Mouse (Mus musculus): Measurements from ENCODE around the gene Map7d1. TPM values are rescaled to one million over a fixed set of nuclear protein-coding genes. Genes with fewer than 3 reads are reported as not detected.

The Map7d1 gene
- polyA plus RNA-seq, 1 experiment from 2014 or later, result 63.2 TPM

GRCm38 (mm10) chr4:126201514-126202302 lies 54.4 kb downstream of the Map7d1 start:
- Histone ChIP-seq H3K4me3 (peak overlapping the region; percentile 81), H3K27ac (peak overlapping the region; percentile 97), H3K36me3 (peaks cover 33% of the 10 kb centered on the region), H3K27me3 (ENCODE audit: low read depth, poor library complexity, severe bottlenecking) (no peaks in the 10 kb centered on the region), H3K9me3 (replicated peaks) (no peaks in the 10 kb centered on the region), H3K4me1 (peaks cover 37% of the 10 kb centered on the region)
- DNase-seq (ENCODE audit: low spot score), result peak; percentile 56
- WGBS, result under 1% methylated on average over 28 of the region's 28 CpGs

- Histone ChIP-seq H3K4me3 (peak overlapping the region; percentile 81), H3K27ac (no peak overlapping the region), H3K27me3 (ENCODE audit: low read depth, poor library complexity, severe bottlenecking) (no peaks in the 10 kb centered on the region), H3K36me3 (peaks cover 43% of the 10 kb centered on the region), H3K4me1 (peaks cover 37% of the 10 kb centered on the region), H3K9me3 (replicated peaks) (no peaks in the 10 kb centered on the region)
- no peak for DNase-seq (ENCODE audit: low spot score)
- 71% methylated on average over 2 of the region's 2 CpGs for WGBS
Observed at GRCm38 (mm10) chr4:126200656-126201055, 55.5 kb downstream of the Map7d1 start.

- H3K9me3 ChIP-seq (replicated peaks), result no peaks in the 10 kb centered on the region
- 83% methylated on average over 1 of the region's 1 CpGs for WGBS
- no peak for DNase-seq (ENCODE audit: low spot score)
- peaks cover 37% of the 10 kb centered on the region for H3K4me1 ChIP-seq
- peaks cover 48% of the 10 kb centered on the region for H3K36me3 ChIP-seq
- no peaks in the 10 kb centered on the region for H3K27me3 ChIP-seq (ENCODE audit: low read depth, poor library complexity, severe bottlenecking)
- H3K4me3 ChIP-seq, result peak overlapping the region; percentile 81
- H3K27ac ChIP-seq, result no peak overlapping the region
Observed at GRCm38 (mm10) chr4:126200036-126200435, 56.1 kb downstream of the Map7d1 start.

- H3K9me3 ChIP-seq (replicated peaks), result no peaks in the 10 kb centered on the region
- peaks cover 53% of the 10 kb centered on the region for H3K36me3 ChIP-seq
- 92% methylated on average over 6 of the region's 6 CpGs for WGBS
- H3K27ac ChIP-seq, result no peak overlapping the region
- H3K27me3 ChIP-seq (ENCODE audit: low read depth, poor library complexity, severe bottlenecking), result no peaks in the 10 kb centered on the region
- H3K4me3 ChIP-seq, result no peak overlapping the region
- H3K4me1 ChIP-seq, result peaks cover 37% of the 10 kb centered on the region
- no peak for DNase-seq (ENCODE audit: low spot score)
Observed at GRCm38 (mm10) chr4:126199556-126199955, 56.6 kb downstream of the Map7d1 start.

- 93% methylated on average over 3 of the region's 3 CpGs for WGBS
- Histone ChIP-seq H3K4me3 (no peak overlapping the region), H3K27me3 (ENCODE audit: low read depth, poor library complexity, severe bottlenecking) (no peaks in the 10 kb centered on the region), H3K9me3 (replicated peaks) (no peaks in the 10 kb centered on the region), H3K36me3 (peaks cover 74% of the 10 kb centered on the region), H3K4me1 (peaks cover 17% of the 10 kb centered on the region), H3K27ac (no peak overlapping the region)
- DNase-seq (ENCODE audit: low spot score), result no peak
Observed at GRCm38 (mm10) chr4:126197485-126197884, 58.7 kb downstream of the Map7d1 start.

- 95% methylated on average over 4 of the region's 4 CpGs for WGBS
- Histone ChIP-seq H3K27ac (no peak overlapping the region), H3K27me3 (ENCODE audit: low read depth, poor library complexity, severe bottlenecking) (no peaks in the 10 kb centered on the region), H3K4me1 (peaks cover 4% of the 10 kb centered on the region; the same call in 1 of the 2 replicates), H3K4me3 (no peak overlapping the region), H3K9me3 (replicated peaks) (no peaks in the 10 kb centered on the region), H3K36me3 (peaks cover 90% of the 10 kb centered on the region)
- no peak for DNase-seq (ENCODE audit: low spot score)
Observed at GRCm38 (mm10) chr4:126194916-126195315, 61.2 kb downstream of the Map7d1 start.

GRCm38 (mm10) chr4:126194216-126194615 lies 61.9 kb downstream of the Map7d1 start:
- Histone ChIP-seq H3K4me3 (no peak overlapping the region), H3K9me3 (replicated peaks) (no peaks in the 10 kb centered on the region), H3K27ac (no peak overlapping the region), H3K36me3 (peaks cover 90% of the 10 kb centered on the region), H3K4me1 (no peaks in the 10 kb centered on the region), H3K27me3 (ENCODE audit: low read depth, poor library complexity, severe bottlenecking) (no peaks in the 10 kb centered on the region)
- no peak for DNase-seq (ENCODE audit: low spot score)

- H3K4me1 ChIP-seq, result 0 out of 2 replicates have a peak, but pooled peaks cover 4% of the 10 kb centered on the region
- no peaks in the 10 kb centered on the region for H3K9me3 ChIP-seq (replicated peaks)
- H3K27ac ChIP-seq, result no peak overlapping the region
- H3K36me3 ChIP-seq, result peaks cover 95% of the 10 kb centered on the region
- 95% methylated on average over 2 of the region's 2 CpGs for WGBS
- DNase-seq (ENCODE audit: low spot score), result no peak
- no peaks in the 10 kb centered on the region for H3K27me3 ChIP-seq (ENCODE audit: low read depth, poor library complexity, severe bottlenecking)
- H3K4me3 ChIP-seq, result no peak overlapping the region
Observed at GRCm38 (mm10) chr4:126190636-126191035, 65.5 kb downstream of the Map7d1 start.

GRCm38 (mm10) chr4:126187096-126187495 lies 69.0 kb downstream of the Map7d1 start:
- Histone ChIP-seq H3K4me1 (0 out of 2 replicates have a peak, but pooled peaks cover 4% of the 10 kb centered on the region), H3K36me3 (peaks cover 96% of the 10 kb centered on the region), H3K27ac (no peak overlapping the region), H3K4me3 (no peak overlapping the region), H3K9me3 (replicated peaks) (no peaks in the 10 kb centered on the region), H3K27me3 (ENCODE audit: low read depth, poor library complexity, severe bottlenecking) (no peaks in the 10 kb centered on the region)
- 96% methylated on average over 3 of the region's 3 CpGs for WGBS
- no peak for DNase-seq (ENCODE audit: low spot score)

- WGBS, result 91% methylated on average over 5 of the region's 5 CpGs
Observed at GRCm38 (mm10) chr4:126183034-126183433, 73.1 kb downstream of the Map7d1 start.

More at GRCm38 (mm10) chr4:126183034-126183433, 73.1 kb downstream of the Map7d1 start:
- no peak for DNase-seq (ENCODE audit: low spot score)
- Histone ChIP-seq H3K27me3 (ENCODE audit: low read depth, poor library complexity, severe bottlenecking) (no peaks in the 10 kb centered on the region), H3K36me3 (peaks cover 98% of the 10 kb centered on the region), H3K4me3 (no peak overlapping the region), H3K27ac (no peak overlapping the region), H3K9me3 (replicated peaks) (no peaks in the 10 kb centered on the region), H3K4me1 (0 out of 2 replicates have a peak, but pooled peaks cover under 1% of the 10 kb centered on the region)

Other genes starting within 250 kb of the Map7d1 start
- 0.58 and 0.78 TPM in 2 replicates for gene Csf3r, start 231.8 kb downstream of the Map7d1 start, polyA plus RNA-seq (2016; fragmentation: Nextera tagmentation; extraction: Ambion mirVana)
- 150 and 170 TPM in 2 replicates for gene Mrps15, start 209.4 kb downstream of the Map7d1 start, polyA plus RNA-seq (2016; fragmentation: Nextera tagmentation; extraction: Ambion mirVana)
- 20.4 and 23.7 TPM in 2 replicates for gene Oscp1, start 197.8 kb downstream of the Map7d1 start, polyA plus RNA-seq (2016; fragmentation: Nextera tagmentation; extraction: Ambion mirVana)
- gene Lsm10, start 159.7 kb downstream of the Map7d1 start, polyA plus RNA-seq (2016; fragmentation: Nextera tagmentation; extraction: Ambion mirVana), result 41.3 and 48.0 TPM in 2 replicates
- gene Stk40, start 152.4 kb downstream of the Map7d1 start, polyA plus RNA-seq (2016; fragmentation: Nextera tagmentation; extraction: Ambion mirVana), result 48.2 and 52.1 TPM in 2 replicates
- 72.7 and 82.2 TPM in 2 replicates for gene Eva1b, start 108.6 kb downstream of the Map7d1 start, polyA plus RNA-seq (2016; fragmentation: Nextera tagmentation; extraction: Ambion mirVana)
- 2.9 and 4.7 TPM in 2 replicates for gene Sh3d21, start 92.9 kb downstream of the Map7d1 start, polyA plus RNA-seq (2016; fragmentation: Nextera tagmentation; extraction: Ambion mirVana)
- 263 and 287 TPM in 2 replicates for gene Thrap3, start 53.6 kb downstream of the Map7d1 start, polyA plus RNA-seq (2016; fragmentation: Nextera tagmentation; extraction: Ambion mirVana)
- 83.1 and 95.3 TPM in 2 replicates for gene Trappc3, start 6.0 kb upstream of the Map7d1 start, polyA plus RNA-seq (2016; fragmentation: Nextera tagmentation; extraction: Ambion mirVana)
- gene Col8a2, start 30.4 kb upstream of the Map7d1 start, polyA plus RNA-seq (2016; fragmentation: Nextera tagmentation; extraction: Ambion mirVana), result 0.65 and 1.4 TPM in 2 replicates
- 95.1 and 97.5 TPM in 2 replicates for gene Adprhl2, start 65.4 kb upstream of the Map7d1 start, polyA plus RNA-seq (2016; fragmentation: Nextera tagmentation; extraction: Ambion mirVana)
- gene Tekt2, start 69.3 kb upstream of the Map7d1 start, polyA plus RNA-seq (2016; fragmentation: Nextera tagmentation; extraction: Ambion mirVana), result 0.35 and 0.98 TPM in 2 replicates
- 12.4 and 18.5 TPM in 2 replicates for gene Ago3, start 173.2 kb upstream of the Map7d1 start, polyA plus RNA-seq (2016; fragmentation: Nextera tagmentation; extraction: Ambion mirVana)
- gene Ago1, start 212.2 kb upstream of the Map7d1 start, polyA plus RNA-seq (2016; fragmentation: Nextera tagmentation; extraction: Ambion mirVana), result 4.8 and 5.9 TPM in 2 replicates